Mouse (Mus musculus) forebrain, postnatal 0 days (tissue): ENCODE data around the gene Galp. TPM values are rescaled to one million over a fixed set of nuclear protein-coding genes. Genes with fewer than 3 reads are reported as not detected.
"Not testable (repeated sequence)": the region's sequence is repeated elsewhere in the genome, so short reads cannot be mapped to it uniquely, and the experiment has no call there.

ENCODE experiments used
- ATAC-seq: fragments of 200-750 bp; cut with Nextera tagmentation; 2 replicates; pipeline ENCODE4 v1.8.0; 2017; ENCODE audit warnings: mild to moderate bottlenecking, moderate library complexity
- DNase-seq: peaks from one replicate; pipeline ENCODE4 v3.0.0-alpha.2; 2015
- H3K27ac ChIP-seq: fragments of 300-500 bp; sonication (generic); 2 replicates; pipeline ENCODE4 v1.5.1; 2014; ENCODE audit warnings: low read depth, mild to moderate bottlenecking, antibody characterized with exemption, low read length, moderate library complexity, mixed read lengths
- H3K27me3 ChIP-seq: fragments of 300-500 bp; sonication (generic); 2 replicates; pipeline ENCODE4 v1.6.1; 2014; ENCODE audit warnings: mild to moderate bottlenecking, low read length, mixed read lengths; ENCODE audit not compliant: insufficient read depth
- H3K36me3 ChIP-seq: fragments of 300-500 bp; sonication (generic); 2 replicates; pipeline ENCODE4 v1.6.1; 2014; ENCODE audit warnings: mild to moderate bottlenecking, moderate library complexity; ENCODE audit not compliant: insufficient read depth
- H3K4me1 ChIP-seq: fragments of 300-500 bp; sonication (generic); 2 replicates; pipeline ENCODE4 v1.6.1; 2014; ENCODE audit warnings: antibody characterized with exemption; ENCODE audit not compliant: insufficient read depth
- H3K4me2 ChIP-seq: fragments of 300-500 bp; sonication (generic); 2 replicates; pipeline ENCODE4 v1.6.1; 2014; ENCODE audit warnings: low read depth, mild to moderate bottlenecking, moderate library complexity
- H3K4me3 ChIP-seq: fragments of 300-500 bp; sonication (generic); 2 replicates; pipeline ENCODE4 v1.5.1; 2014; ENCODE audit warnings: low read depth, low read length, mixed read lengths
- H3K9ac ChIP-seq: fragments of 300-500 bp; sonication (generic); 2 replicates; pipeline ENCODE4 v1.6.1; 2014; ENCODE audit warnings: mild to moderate bottlenecking
- H3K9me3 ChIP-seq: fragments of 300-500 bp; sonication (generic); 2 replicates; pipeline ENCODE4 v1.6.1; 2016; ENCODE audit warnings: low read length
- CTCF ChIP-seq: sonication (generic); IDR thresholded peaks from 2 replicates; pipeline ENCODE4 v1.5.1; 2016; ENCODE audit warnings: antibody characterized with exemption, control low read depth, low read depth
- WGBS: fragments of 180-500 bp; shearing (Covaris S2); extraction: QIAGEN DNeasy Blood & Tissue Kit; methylation state at CpG from one replicate; pipeline ENCODE4 v1.1.7; 2014; 5-methylcytosine and 5-hydroxymethylcytosine counted together
- polyA plus RNA-seq: library from polyadenylated mRNA; unstranded; fragments of >200 nt; fragmentation: Nextera tagmentation; extraction: Ambion mirVana; gene quantifications from 2 replicates; pipeline ENCODE4 v1.2.1, GENCODE M21; 2015
- total RNA-seq: library from RNA; depleted of rRNA; stranded (reverse); fragments of >200 nt; gene quantifications from 2 replicates; pipeline ENCODE4 v1.2.3, GENCODE M21; 2014; rRNA removed

Gene Galp
- total and polyA plus RNA-seq, 2 experiments from 2014 or later = not detected

DNA sequence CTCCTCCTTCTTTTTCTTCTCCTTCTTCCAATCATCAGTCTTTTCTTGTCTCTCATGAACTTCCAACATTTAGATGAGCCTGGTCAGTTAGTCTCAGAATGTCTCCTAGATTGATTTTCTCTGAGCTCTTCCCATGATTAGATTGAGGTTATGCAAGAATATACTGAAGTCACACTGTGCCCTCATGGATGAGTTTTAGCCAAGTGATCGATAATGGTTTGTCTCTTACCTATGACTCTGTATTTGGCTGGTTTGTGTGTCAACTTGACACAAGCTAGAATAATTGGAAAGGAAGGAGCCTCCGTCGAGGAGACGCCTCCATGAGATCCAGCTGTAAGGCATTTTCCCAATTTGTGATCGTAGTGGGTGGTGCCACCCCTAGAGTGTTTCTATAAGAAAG is 57.6 kb downstream of the Galp start:
- H3K9me3 ChIP-seq = no peaks in the 10 kb centered on the region
- ATAC-seq (no peak), DNase-seq (no peak)
- no peak overlapping the region for H3K27ac ChIP-seq
- no peaks in the 10 kb centered on the region for H3K27me3 ChIP-seq
- WGBS = 96% methylated on average over 5 of the region's 5 CpGs
- H3K4me3 ChIP-seq = no peak overlapping the region
- no peak for TF ChIP-seq CTCF
- H3K9ac ChIP-seq = no peak overlapping the region
- no peak overlapping the region for H3K4me2 ChIP-seq
- no peaks in the 10 kb centered on the region for H3K36me3 ChIP-seq
- H3K4me1 ChIP-seq = no peaks in the 10 kb centered on the region

DNA sequence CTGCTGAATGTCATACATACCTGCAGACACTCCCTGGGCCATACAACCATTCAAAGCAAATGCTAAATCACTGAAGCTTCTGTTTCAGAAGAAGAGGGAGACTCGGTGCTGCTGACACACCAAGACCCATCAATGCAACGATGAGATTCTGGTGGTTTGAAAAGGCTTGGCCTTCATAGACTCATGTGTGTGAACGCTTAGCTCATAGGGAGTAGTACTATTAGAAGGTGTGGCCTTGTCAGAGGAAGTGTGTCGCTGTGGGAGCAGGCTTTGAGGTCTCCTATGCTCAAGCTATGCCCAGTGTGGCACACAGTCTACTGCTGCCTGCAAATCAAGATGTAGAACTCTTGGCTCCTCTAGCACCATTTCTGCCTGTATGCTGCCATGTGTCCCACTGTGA is 60.5 kb downstream of the Galp start:
- H3K9me3 ChIP-seq = no peaks in the 10 kb centered on the region
- no peak overlapping the region for H3K9ac ChIP-seq
- no peak for TF ChIP-seq CTCF
- no peak for DNase-seq
- H3K4me2 ChIP-seq = no peak overlapping the region
- ATAC-seq = no peak
- no peaks in the 10 kb centered on the region for H3K4me1 ChIP-seq
- WGBS = 89% methylated on average over 4 of the region's 4 CpGs
- no peak overlapping the region for H3K4me3 ChIP-seq
- no peaks in the 10 kb centered on the region for H3K36me3 ChIP-seq
- H3K27me3 ChIP-seq = no peaks in the 10 kb centered on the region
- no peak overlapping the region for H3K27ac ChIP-seq

DNA sequence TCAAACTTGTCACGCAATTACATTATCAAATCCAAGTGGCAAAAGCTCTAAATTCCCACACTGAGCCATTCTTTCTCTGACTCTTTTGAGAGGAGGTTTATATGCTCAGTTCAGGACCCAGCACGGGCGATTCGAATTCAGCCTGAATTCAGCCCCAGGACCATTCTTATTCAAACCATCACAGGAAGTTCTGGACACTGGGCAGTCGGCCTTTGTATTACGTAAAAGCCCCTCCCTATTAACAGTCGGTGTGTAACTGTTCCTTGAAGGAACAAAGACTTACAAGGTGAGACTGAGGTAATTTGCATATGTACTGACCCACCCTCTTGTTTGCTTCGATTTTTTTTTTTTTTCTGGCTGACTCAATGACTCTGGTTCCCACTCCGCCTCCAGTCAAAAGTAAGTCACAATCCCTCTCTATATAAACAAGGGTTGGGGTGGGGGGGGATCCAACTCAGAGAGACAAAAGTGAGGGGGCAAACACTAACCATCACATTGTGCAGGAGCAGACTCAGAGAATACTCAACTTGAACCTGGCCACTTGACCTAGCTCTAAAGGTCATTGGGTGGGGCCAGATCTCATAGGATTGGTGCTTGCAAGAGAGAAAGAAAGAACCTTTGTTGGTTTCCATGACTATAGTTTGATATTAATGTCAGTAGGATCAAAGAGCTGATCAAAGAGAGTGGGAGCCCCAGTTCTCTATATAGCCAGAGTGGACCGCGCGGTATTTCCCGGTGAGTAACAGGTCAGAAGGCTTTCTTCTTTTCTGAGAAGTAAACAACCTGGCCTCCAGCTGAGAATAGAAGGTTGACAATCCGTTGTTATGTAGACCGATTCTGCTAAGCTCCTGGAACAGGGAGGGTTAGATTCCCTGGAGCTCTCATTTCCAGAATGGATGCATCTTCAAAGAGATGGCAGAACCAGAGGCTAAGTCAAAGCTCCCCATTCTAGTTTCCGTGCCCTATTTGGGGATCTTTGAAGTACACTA is 61.6 kb downstream of the Galp start:
- Histone ChIP-seq H3K27ac (no peak overlapping the region), H3K4me2 (no peak overlapping the region), H3K4me3 (no peak overlapping the region), H3K9me3 (no peaks in the 10 kb centered on the region), H3K4me1 (no peaks in the 10 kb centered on the region), H3K27me3 (no peaks in the 10 kb centered on the region), H3K9ac (no peak overlapping the region), H3K36me3 (no peaks in the 10 kb centered on the region)
- WGBS = 33% methylated on average over 16 of the region's 16 CpGs
- ATAC-seq (no peak), DNase-seq (no peak)
- no peak for TF ChIP-seq CTCF

GRCm38 (mm10) chr7:6260004-6260403 is 63.1 kb downstream of the Galp start:
- H3K4me2 ChIP-seq, H3K36me3 ChIP-seq, ATAC-seq, H3K27ac ChIP-seq, H3K9me3 ChIP-seq, H3K4me1 ChIP-seq, H3K9ac ChIP-seq, H3K27me3 ChIP-seq, DNase-seq, H3K4me3 ChIP-seq: not testable (repeated sequence)
- 33% methylated on average over 2 of the region's 2 CpGs for WGBS

DNA sequence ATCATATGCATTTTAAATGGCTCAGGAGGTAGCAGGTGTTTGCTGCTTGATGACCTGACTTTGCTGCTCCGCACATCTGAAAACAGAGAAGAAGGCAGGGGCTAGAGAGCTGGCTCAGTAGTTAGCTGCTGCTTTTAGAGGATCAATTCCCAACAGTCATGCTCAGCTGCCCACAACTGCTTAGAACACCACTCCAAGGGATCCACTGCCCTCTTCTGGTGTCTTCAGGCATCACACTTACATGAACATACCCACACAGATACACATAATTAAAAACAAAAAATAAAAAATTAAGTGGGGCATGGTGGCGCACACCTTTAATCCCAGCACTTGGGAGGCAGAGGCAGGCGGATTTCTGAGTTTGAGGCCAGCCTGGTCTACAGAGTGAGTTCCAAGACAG is 65.2 kb downstream of the Galp start:
- Histone ChIP-seq H3K36me3 (no peaks in the 10 kb centered on the region), H3K27me3 (no peaks in the 10 kb centered on the region), H3K9ac (no peak overlapping the region), H3K4me1 (no peaks in the 10 kb centered on the region), H3K27ac (no peak overlapping the region), H3K4me3 (no peak overlapping the region), H3K4me2 (no peak overlapping the region), H3K9me3 (no peaks in the 10 kb centered on the region)
- TF ChIP-seq CTCF = no peak
- WGBS = 76% methylated on average over 3 of the region's 3 CpGs
- no peak for DNase-seq
- no peak for ATAC-seq

DNA sequence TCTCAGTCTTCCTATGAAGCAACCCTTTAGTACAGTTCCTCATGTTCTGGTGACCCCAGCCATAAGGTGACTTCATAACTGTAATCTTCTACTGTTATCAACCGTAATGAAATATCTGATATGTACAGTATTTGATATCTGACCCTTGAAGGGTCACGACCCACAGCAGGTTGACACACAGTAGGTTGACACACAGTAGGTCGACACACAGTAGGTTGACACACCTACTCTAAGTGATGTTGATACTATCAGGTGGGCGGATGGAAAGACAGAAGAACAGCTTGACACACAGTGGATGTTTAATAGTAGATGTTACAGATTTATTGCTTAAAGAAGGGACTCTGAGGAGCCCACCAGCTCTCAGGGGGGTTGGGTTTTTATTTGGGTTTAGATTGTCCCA is 66.1 kb downstream of the Galp start:
- 84% methylated on average over 4 of the region's 4 CpGs for WGBS
- no peak overlapping the region for H3K9ac ChIP-seq
- ATAC-seq = no peak

DNA sequence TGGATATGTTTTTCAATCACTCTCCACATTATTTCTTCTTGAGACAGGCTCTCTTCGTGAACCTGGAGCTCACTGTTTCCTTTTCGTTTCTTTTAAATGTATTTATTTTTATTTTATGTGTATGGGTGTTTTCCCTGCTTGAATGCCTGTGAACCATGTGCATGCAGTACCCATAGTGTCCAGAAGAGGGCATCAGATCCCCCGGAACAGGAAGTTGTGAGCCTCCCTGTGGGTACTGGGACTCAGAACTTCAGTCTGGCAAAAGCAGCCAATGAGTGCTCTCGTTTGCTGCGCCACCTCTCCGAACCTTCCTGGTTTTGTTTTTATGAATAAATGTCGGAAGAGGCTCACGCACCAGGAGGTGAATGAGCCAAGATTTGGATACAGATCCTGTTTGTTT is 68.8 kb downstream of the Galp start:
- ATAC-seq (no peak), DNase-seq (no peak)
- Histone ChIP-seq H3K9ac (no peak overlapping the region), H3K27me3 (no peaks in the 10 kb centered on the region), H3K36me3 (no peaks in the 10 kb centered on the region), H3K4me1 (no peaks in the 10 kb centered on the region), H3K27ac (no peak overlapping the region), H3K4me2 (no peak overlapping the region), H3K4me3 (no peak overlapping the region), H3K9me3 (no peaks in the 10 kb centered on the region)
- 62% methylated on average over 8 of the region's 8 CpGs for WGBS
- TF ChIP-seq CTCF = peak; percentile 52

More for the DNA sequence above, 66.1 kb downstream of the Galp start:
- H3K4me2 ChIP-seq = no peak overlapping the region
- H3K36me3 ChIP-seq = no peaks in the 10 kb centered on the region
- no peaks in the 10 kb centered on the region for H3K27me3 ChIP-seq
- DNase-seq = no peak
- no peak overlapping the region for H3K27ac ChIP-seq
- TF ChIP-seq CTCF = no peak
- no peak overlapping the region for H3K4me3 ChIP-seq
- no peaks in the 10 kb centered on the region for H3K4me1 ChIP-seq
- H3K9me3 ChIP-seq = no peaks in the 10 kb centered on the region

Other genes starting within 250 kb of the Galp start
- not detected in 2 replicates for gene Vmn1r65, start 186.1 kb upstream of the Galp start, total RNA-seq
- not detected in 2 replicates for gene Vmn1r65, start 186.1 kb upstream of the Galp start, polyA plus RNA-seq
- not detected in 2 replicates for gene Nlrp4c, start 151.9 kb upstream of the Galp start, total RNA-seq
- not detected in 2 replicates for gene Nlrp4c, start 151.9 kb upstream of the Galp start, polyA plus RNA-seq
- 51.1 and 73.6 TPM in 2 replicates for gene Zfp787, start 41.1 kb upstream of the Galp start, total RNA-seq
- 41.0 and 66.1 TPM in 2 replicates for gene Zfp787, start 41.1 kb upstream of the Galp start, polyA plus RNA-seq
- gene Zfp444, start 24.9 kb upstream of the Galp start, total RNA-seq = 76.9 and 81.7 TPM in 2 replicates
- gene Zfp444, start 24.9 kb upstream of the Galp start, polyA plus RNA-seq = 86.2 and 100 TPM in 2 replicates
- not detected in 2 replicates for gene Zscan5b, start 25.2 kb downstream of the Galp start, total RNA-seq
- not detected in 2 replicates for gene Zscan5b, start 25.2 kb downstream of the Galp start, polyA plus RNA-seq
- not detected in 2 replicates for gene Epp13, start 55.6 kb downstream of the Galp start, total RNA-seq
- gene Epp13, start 55.6 kb downstream of the Galp start, polyA plus RNA-seq = 0.40 and 0.44 TPM in 2 replicates
- 6.9 and 10.0 TPM in 2 replicates for gene Zfp667, start 89.5 kb downstream of the Galp start, total RNA-seq
- gene Zfp667, start 89.5 kb downstream of the Galp start, polyA plus RNA-seq = 9.9 and 13.1 TPM in 2 replicates
- gene Zfp583, start 134.2 kb downstream of the Galp start, total RNA-seq = 12.3 and 13.1 TPM in 2 replicates
- 11.7 and 13.2 TPM in 2 replicates for gene Zfp583, start 134.2 kb downstream of the Galp start, polyA plus RNA-seq
- gene Gm3854, start 146.7 kb downstream of the Galp start, total RNA-seq = 5.8 and 7.8 TPM in 2 replicates
- gene Gm3854, start 146.7 kb downstream of the Galp start, polyA plus RNA-seq = 1.5 and 4.6 TPM in 2 replicates
- 4.0 and 4.5 TPM in 2 replicates for gene Zfp78, start 166.2 kb downstream of the Galp start, total RNA-seq
- 1.5 and 3.3 TPM in 2 replicates for gene Zfp78, start 166.2 kb downstream of the Galp start, polyA plus RNA-seq
- 15.4 and 27.4 TPM in 2 replicates for gene Zfp28, start 186.2 kb downstream of the Galp start, total RNA-seq
- 19.8 and 20.7 TPM in 2 replicates for gene Zfp28, start 186.2 kb downstream of the Galp start, polyA plus RNA-seq
- gene Smim17, start 201.6 kb downstream of the Galp start, total RNA-seq = 15.4 and 17.5 TPM in 2 replicates
- 3.7 and 3.9 TPM in 2 replicates for gene Smim17, start 201.6 kb downstream of the Galp start, polyA plus RNA-seq
- gene Gm20715, start 213.2 kb downstream of the Galp start, total RNA-seq = 0.24 and 0.54 TPM in 2 replicates
- gene Gm20715, start 213.2 kb downstream of the Galp start, polyA plus RNA-seq = not detected in 2 replicates
- gene Olfr1344, start 241.6 kb downstream of the Galp start, total RNA-seq = 0.23 TPM in 1 of 2 replicates, not detected in the other
- 0.07 and 0.09 TPM in 2 replicates for gene Olfr1344, start 241.6 kb downstream of the Galp start, polyA plus RNA-seq